Mouse (Mus musculus) olfactory bulb, adult 2 months (tissue): Measurements from ENCODE around the gene Rufy1.

Experiments used
- CTCF ChIP-seq: fragments of 200-500 bp; IDR thresholded peaks from 2 replicates; pipeline ENCODE4 v1.5.1; 2012; ENCODE audit warnings: low read depth, mild to moderate bottlenecking, low read length, moderate library complexity; ENCODE audit not compliant: insufficient read depth
- POLR2A ChIP-seq: fragments of 200-500 bp; IDR thresholded peaks from 2 replicates; pipeline ENCODE4 v1.6.1; 2012; ENCODE audit warnings: mild to moderate bottlenecking, low read depth, low read length, moderate library complexity; ENCODE audit not compliant: insufficient read depth

DNA sequence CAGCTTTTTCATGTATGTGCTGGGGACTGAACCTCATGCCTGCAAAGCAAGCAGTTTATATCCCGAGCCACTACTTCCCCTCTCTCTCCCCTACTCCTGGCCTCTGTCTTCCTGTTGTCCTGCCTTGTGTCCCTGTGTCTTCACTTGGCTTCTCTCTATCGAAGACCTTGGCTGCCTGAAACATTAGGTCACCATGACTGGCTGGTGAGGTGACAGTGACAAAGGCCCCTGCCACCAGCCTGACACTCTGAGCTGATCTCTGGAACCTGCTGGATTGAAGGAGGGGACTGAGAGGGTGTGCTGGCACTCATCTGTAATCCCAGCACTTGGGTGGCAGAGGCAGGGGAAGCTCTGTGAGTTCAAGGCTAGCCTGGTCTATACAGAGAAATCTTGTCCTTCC lies 13.1 kb downstream of the Rufy1 start:
- TF ChIP-seq CTCF = no peak
- TF ChIP-seq POLR2A = no peak
